Mouse (Mus musculus) forebrain, postnatal 0 days (tissue): ENCODE data around the gene H2-D1. TPM values are rescaled to one million over a fixed set of nuclear protein-coding genes. Genes with fewer than 3 reads are reported as not detected.

Experiments used
- microRNA-seq, 2 experiments: library from miRNA; unstranded; fragments of <30 nt; microRNA quantifications; one replicate each; pipeline ENCODE4; 2016
- polyA plus RNA-seq: library from polyadenylated mRNA; unstranded; fragments of >200 nt; fragmentation: Nextera tagmentation; extraction: Ambion mirVana; gene quantifications from 2 replicates; pipeline ENCODE4 v1.2.1, GENCODE M21; 2015
- total RNA-seq: library from RNA; depleted of rRNA; stranded (reverse); fragments of >200 nt; gene quantifications from 2 replicates; pipeline ENCODE4 v1.2.3, GENCODE M21; 2014; rRNA removed

The H2-D1 gene
- total and polyA plus RNA-seq, 2 experiments from 2014 or later, result 63.3 to 95.9 TPM

Small RNA genes within 50 kb of the gene (microRNA-seq; reads per million reads assigned to microRNA genes)
- gene Mir6975 (0.77 to 3.5 reads per million in 2 experiments), gene Mir8094 (0.39 to 0.49 reads per million in 2 experiments)

Other genes starting within 250 kb of the H2-D1 start
Only the 30 nearest of the 35 such genes appear.
- 167 and 220 TPM in 2 replicates for gene Ddah2, start 203.7 kb upstream of the H2-D1 start, total RNA-seq
- 261 and 299 TPM in 2 replicates for gene Ddah2, start 203.7 kb upstream of the H2-D1 start, polyA plus RNA-seq
- gene Ly6g6c, start 197.3 kb upstream of the H2-D1 start, total RNA-seq, result not detected in 2 replicates
- not detected in 2 replicates for gene Ly6g6c, start 197.3 kb upstream of the H2-D1 start, polyA plus RNA-seq
- gene Mpig6b, start 196.5 kb upstream of the H2-D1 start, total RNA-seq, result not detected in 2 replicates
- 0.08 TPM in 2 replicates for gene Mpig6b, start 196.5 kb upstream of the H2-D1 start, polyA plus RNA-seq
- 0.38 and 3.9 TPM in 2 replicates for gene Ly6g6e, start 185.8 kb upstream of the H2-D1 start, total RNA-seq
- 2.9 and 3.9 TPM in 2 replicates for gene Ly6g6e, start 185.8 kb upstream of the H2-D1 start, polyA plus RNA-seq
- gene Ly6g6d, start 184.7 kb upstream of the H2-D1 start, total RNA-seq, result 3.8 TPM in 1 of 2 replicates, not detected in the other
- 1.2 and 1.6 TPM in 2 replicates for gene Ly6g6d, start 184.7 kb upstream of the H2-D1 start, polyA plus RNA-seq
- gene Ly6g6f, start 177.1 kb upstream of the H2-D1 start, total RNA-seq, result 0.23 TPM in 1 of 2 replicates, not detected in the other
- gene Ly6g6f, start 177.1 kb upstream of the H2-D1 start, polyA plus RNA-seq, result not detected in 2 replicates
- 139 and 202 TPM in 2 replicates for gene Abhd16a, start 173.5 kb upstream of the H2-D1 start, total RNA-seq
- 92.8 and 96.3 TPM in 2 replicates for gene Abhd16a, start 173.5 kb upstream of the H2-D1 start, polyA plus RNA-seq
- not detected in 2 replicates for gene Ly6g5c, start 154.5 kb upstream of the H2-D1 start, total RNA-seq
- gene Ly6g5c, start 154.5 kb upstream of the H2-D1 start, polyA plus RNA-seq, result not detected in 2 replicates
- 0.54 and 1.1 TPM in 2 replicates for gene Ly6g5b, start 147.3 kb upstream of the H2-D1 start, total RNA-seq
- 0.55 and 1.1 TPM in 2 replicates for gene Ly6g5b, start 147.3 kb upstream of the H2-D1 start, polyA plus RNA-seq
- 16.9 and 20.5 TPM in 2 replicates for gene Gpank1, start 141.3 kb upstream of the H2-D1 start, total RNA-seq
- 19.7 and 20.8 TPM in 2 replicates for gene Gpank1, start 141.3 kb upstream of the H2-D1 start, polyA plus RNA-seq
- gene Csnk2b, start 140.7 kb upstream of the H2-D1 start, total RNA-seq, result 240 and 247 TPM in 2 replicates
- gene Csnk2b, start 140.7 kb upstream of the H2-D1 start, polyA plus RNA-seq, result 334 and 335 TPM in 2 replicates
- 15.3 and 26.2 TPM in 2 replicates for gene D17H6S53E, start 136.4 kb upstream of the H2-D1 start, total RNA-seq
- 7.4 and 8.0 TPM in 2 replicates for gene D17H6S53E, start 136.4 kb upstream of the H2-D1 start, polyA plus RNA-seq
- gene Apom, start 130.7 kb upstream of the H2-D1 start, total RNA-seq, result 0.71 and 0.77 TPM in 2 replicates
- not detected in 2 replicates for gene Apom, start 130.7 kb upstream of the H2-D1 start, polyA plus RNA-seq
- gene Bag6, start 127.6 kb upstream of the H2-D1 start, total RNA-seq, result 285 and 340 TPM in 2 replicates
- 68.2 and 71.9 TPM in 2 replicates for gene Bag6, start 127.6 kb upstream of the H2-D1 start, polyA plus RNA-seq
- gene Prrc2a, start 97.8 kb upstream of the H2-D1 start, total RNA-seq, result 112 and 155 TPM in 2 replicates
- gene Prrc2a, start 97.8 kb upstream of the H2-D1 start, polyA plus RNA-seq, result 56.7 and 85.3 TPM in 2 replicates
- 1.9 and 3.6 TPM in 2 replicates for gene Aif1, start 86.7 kb upstream of the H2-D1 start, total RNA-seq
- 8.4 and 10.0 TPM in 2 replicates for gene Aif1, start 86.7 kb upstream of the H2-D1 start, polyA plus RNA-seq
- 15.7 and 17.4 TPM in 2 replicates for gene Lst1, start 74.3 kb upstream of the H2-D1 start, total RNA-seq
- 11.4 and 12.7 TPM in 2 replicates for gene Lst1, start 74.3 kb upstream of the H2-D1 start, polyA plus RNA-seq
- gene Ltb, start 68.3 kb upstream of the H2-D1 start, total RNA-seq, result 0.76 and 1.1 TPM in 2 replicates
- 0.64 and 1.1 TPM in 2 replicates for gene Ltb, start 68.3 kb upstream of the H2-D1 start, polyA plus RNA-seq
- 0.71 TPM in 1 of 2 replicates, not detected in the other for gene Tnf, start 60.7 kb upstream of the H2-D1 start, total RNA-seq
- 0.09 TPM in 1 of 2 replicates, not detected in the other for gene Tnf, start 60.7 kb upstream of the H2-D1 start, polyA plus RNA-seq
- 0.38 TPM in 1 of 2 replicates, not detected in the other for gene Lta, start 57.4 kb upstream of the H2-D1 start, total RNA-seq
- gene Lta, start 57.4 kb upstream of the H2-D1 start, polyA plus RNA-seq, result 0.50 and 0.80 TPM in 2 replicates
- gene Gm16181, start 41.9 kb upstream of the H2-D1 start, total RNA-seq, result not detected in 2 replicates
- not detected in 2 replicates for gene Gm16181, start 41.9 kb upstream of the H2-D1 start, polyA plus RNA-seq
- gene Atp6v1g2, start 29.1 kb upstream of the H2-D1 start, total RNA-seq, result 59.7 and 81.4 TPM in 2 replicates
- gene Atp6v1g2, start 29.1 kb upstream of the H2-D1 start, polyA plus RNA-seq, result 121 and 146 TPM in 2 replicates
- 17.1 and 24.5 TPM in 2 replicates for gene Nfkbil1, start 26.9 kb upstream of the H2-D1 start, total RNA-seq
- 12.3 and 12.4 TPM in 2 replicates for gene Nfkbil1, start 26.9 kb upstream of the H2-D1 start, polyA plus RNA-seq
- 305 and 336 TPM in 2 replicates for gene Ddx39b, start 21.0 kb upstream of the H2-D1 start, total RNA-seq
- 357 and 382 TPM in 2 replicates for gene Ddx39b, start 21.0 kb upstream of the H2-D1 start, polyA plus RNA-seq
- gene H2-Q1, start 57.7 kb downstream of the H2-D1 start, total RNA-seq, result 0.46 and 1.00 TPM in 2 replicates
- 0.45 and 0.74 TPM in 2 replicates for gene H2-Q1, start 57.7 kb downstream of the H2-D1 start, polyA plus RNA-seq
- 5.5 and 16.2 TPM in 2 replicates for gene H2-Q2, start 79.5 kb downstream of the H2-D1 start, total RNA-seq
- 4.5 and 8.0 TPM in 2 replicates for gene H2-Q2, start 79.5 kb downstream of the H2-D1 start, polyA plus RNA-seq
- 3.2 and 5.1 TPM in 2 replicates for gene H2-Q4, start 116.9 kb downstream of the H2-D1 start, total RNA-seq
- 0.84 and 1.3 TPM in 2 replicates for gene H2-Q4, start 116.9 kb downstream of the H2-D1 start, polyA plus RNA-seq
- 0.15 and 0.43 TPM in 2 replicates for gene H2-Q6, start 162.1 kb downstream of the H2-D1 start, total RNA-seq
- 0.47 and 0.80 TPM in 2 replicates for gene H2-Q6, start 162.1 kb downstream of the H2-D1 start, polyA plus RNA-seq
- 1.7 and 2.4 TPM in 2 replicates for gene H2-Q7, start 176.4 kb downstream of the H2-D1 start, total RNA-seq
- gene H2-Q7, start 176.4 kb downstream of the H2-D1 start, polyA plus RNA-seq, result 1.6 and 3.2 TPM in 2 replicates
- 0.46 and 1.2 TPM in 2 replicates for gene H2-Q10, start 207.4 kb downstream of the H2-D1 start, total RNA-seq
- gene H2-Q10, start 207.4 kb downstream of the H2-D1 start, polyA plus RNA-seq, result 0.29 and 0.40 TPM in 2 replicates